ENCODE assay signal across 9 mouse cellular contexts in the genomic region with DNA sequence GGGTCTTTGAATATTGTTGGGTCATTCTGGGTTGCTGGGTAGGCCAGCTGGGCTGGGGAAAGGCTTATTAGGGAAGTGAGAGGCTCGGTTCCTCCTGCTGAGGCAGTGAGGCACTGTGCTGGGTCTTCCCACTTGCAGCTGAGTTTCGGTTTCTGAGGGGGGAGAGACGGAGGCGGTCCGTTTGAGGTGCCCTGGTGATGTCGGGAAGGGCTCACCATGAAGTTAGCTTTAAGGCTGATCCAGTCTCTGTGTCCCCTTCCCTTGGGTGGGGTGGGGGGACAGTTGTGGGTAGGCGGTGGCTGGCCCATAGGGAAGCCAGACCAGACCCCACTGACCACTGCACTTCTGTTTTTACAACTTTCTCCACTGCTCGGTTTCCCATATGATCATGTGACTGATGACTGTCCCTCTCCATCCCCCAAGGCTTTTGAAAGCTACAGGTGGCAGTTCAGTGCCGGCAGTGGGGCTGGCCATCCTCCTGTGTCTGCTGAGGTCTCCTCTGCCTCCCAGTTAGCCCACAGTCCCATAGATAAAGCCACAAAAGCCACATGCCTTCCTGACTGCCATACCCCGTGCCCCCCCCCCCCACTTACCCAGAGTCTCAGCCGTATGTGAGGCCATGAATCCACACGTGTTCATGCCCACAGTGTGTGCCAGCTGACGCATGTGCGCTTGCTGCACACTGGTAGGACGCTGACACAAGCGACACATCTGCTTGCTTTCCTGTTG. TPM values are rescaled to one million over a fixed set of nuclear protein-coding genes. Genes with fewer than 3 reads are reported as not detected.
DNase-seq lines count a peak whose midpoint lies in the region; ATAC-seq and TF ChIP-seq lines count a peak whose summit lies in the region.
"Had no signal": no experiment of that assay in that cellular context is flagged by ENCODE, and none has a peak within 500 bp of the region (broad histone marks: within the 10 kb centered on the region; RNA-seq: fewer than 3 reads in every experiment).

No protein-coding gene starts in this region.

- no peak overlapping the region for H3K9ac ChIP-seq in embryonic facial prominence, embryonic 14.5 days (ENCODE audit: low read depth, low read length)
- peak overlapping the region; percentile 40 for H3K9ac ChIP-seq in liver, embryonic 16.5 days (ENCODE audit: low read depth, low read length)
- H3K9ac ChIP-seq in stomach, postnatal 0 days (ENCODE audit: low read length), result peak overlapping the region; percentile 18; the same call in 1 of the 2 replicates
- H3K9ac ChIP-seq: lung, embryonic 15.5 days had no signal

- no peak overlapping the region for H3K4me3 ChIP-seq in kidney, adult 2 months (ENCODE audit: insufficient read depth, low read depth, low read length)
- H3K4me3 ChIP-seq in G1E (ENCODE audit: low read depth, low read length), result peak overlapping the region; percentile 42; the same call in 1 of the 2 replicates
- no peak overlapping the region for H3K4me3 ChIP-seq in embryonic facial prominence, embryonic 14.5 days (ENCODE audit: low read depth, low read length)
- peak overlapping the region; percentile 26; the same call in 1 of the 2 replicates for H3K4me3 ChIP-seq in liver, embryonic 16.5 days (ENCODE audit: low read depth, low read length)
- peak overlapping the region; percentile 10; the same call in 1 of the 2 replicates for H3K4me3 ChIP-seq in stomach, postnatal 0 days (ENCODE audit: low read depth, low read length)
- H3K4me3 ChIP-seq: lung, embryonic 15.5 days had no signal

- H3K27ac ChIP-seq in kidney, adult 2 months (ENCODE audit: insufficient read depth, low read depth, low read length), result no peak overlapping the region
- no peak overlapping the region for H3K27ac ChIP-seq in embryonic facial prominence, embryonic 14.5 days (replicated peaks; ENCODE audit: low read depth, low read length)
- H3K27ac ChIP-seq in liver, embryonic 16.5 days (ENCODE audit: low read length), result peak overlapping the region; percentile 39; the same call in 1 of the 2 replicates
- no peak overlapping the region for H3K27ac ChIP-seq in stomach, postnatal 0 days (replicated peaks)
- H3K27ac ChIP-seq: lung, embryonic 15.5 days had no signal

- no peak for TF ChIP-seq CTCF in kidney, adult 2 months (conservative IDR thresholded peaks at IDR 0.05; ENCODE audit: insufficient read depth, insufficient read length, low read depth, low read length)
- TF ChIP-seq CTCF in G1E (IDR thresholded peaks at IDR 0.05; ENCODE audit: low read depth, low read length), result no peak
- no peak for TF ChIP-seq CTCF in stomach, postnatal 0 days (IDR thresholded peaks at IDR 0.05; ENCODE audit: low read depth)

- peaks cover 2% of the 10 kb centered on the region for H3K9me3 ChIP-seq in G1E (replicated peaks)
- H3K9me3 ChIP-seq in embryonic facial prominence, embryonic 14.5 days (ENCODE audit: control insufficient read depth, low read length), result no peaks in the 10 kb centered on the region
- H3K9me3 ChIP-seq in liver, embryonic 16.5 days (replicated peaks; ENCODE audit: control insufficient read depth, low read length), result no peaks in the 10 kb centered on the region
- H3K9me3 ChIP-seq in stomach, postnatal 0 days (ENCODE audit: control insufficient read depth, low read length), result no peaks in the 10 kb centered on the region
- H3K9me3 ChIP-seq: lung, embryonic 15.5 days had no signal

- DNase-seq in kidney, adult 2 months, result peak; percentile 28
- DNase-seq in kidney, adult 11 months, result no peak
- DNase-seq in G1E (ENCODE audit: low spot score), result no peak
- no peak for DNase-seq in embryonic facial prominence, embryonic 14.5 days (ENCODE audit: low spot score)
- DNase-seq in stomach, postnatal 0 days (ENCODE audit: low spot score), result no peak
- DNase-seq in embryo, embryonic 9.5 days (ENCODE audit: extremely low spot score), result no peak
- DNase-seq in layer of hippocampus, adult 9-10 months (ENCODE audit: low spot score), result no peak

- no peak for ATAC-seq in G1E (ENCODE audit: extremely low read depth, insufficient number of reproducible peaks, low FRiP score, poor library complexity, severe bottlenecking)
- no peak for ATAC-seq in embryonic facial prominence, embryonic 14.5 days (ENCODE audit: low read depth)
- ATAC-seq in liver, embryonic 16.5 days (ENCODE audit: low read depth), result no peak
- ATAC-seq in stomach, postnatal 0 days (ENCODE audit: low FRiP score, low TSS enrichment), result no peak

- 44% methylated on average over 16 of the region's 16 CpGs for WGBS in kidney, adult 2 months
- 68% methylated on average over 14 of the region's 16 CpGs for WGBS in embryonic facial prominence, embryonic 14.5 days
- WGBS in liver, embryonic 16.5 days (ENCODE audit: insufficient replicate concordance), result 15% methylated on average over 16 of the region's 16 CpGs
- WGBS in stomach, postnatal 0 days, result 60% methylated on average over 16 of the region's 16 CpGs

- no peaks in the 10 kb centered on the region; the same call in 1 of the 2 replicates for H3K36me3 ChIP-seq in kidney, adult 2 months (ENCODE audit: control insufficient read depth, insufficient read depth, low read length)
- peaks cover 36% of the 10 kb centered on the region for H3K36me3 ChIP-seq in G1E (replicated peaks)
- peaks cover 42% of the 10 kb centered on the region for H3K36me3 ChIP-seq in embryonic facial prominence, embryonic 14.5 days (ENCODE audit: control insufficient read depth, insufficient read depth, low read length)
- H3K36me3 ChIP-seq in liver, embryonic 16.5 days (ENCODE audit: control insufficient read depth, insufficient read depth), result peaks cover 2% of the 10 kb centered on the region; the same call in 1 of the 2 replicates
- H3K36me3 ChIP-seq in stomach, postnatal 0 days (ENCODE audit: control insufficient read depth, insufficient read depth, low read length), result peaks cover 15% of the 10 kb centered on the region; the same call in 1 of the 2 replicates

- no peak for TF ChIP-seq EP300 in stomach, postnatal 0 days (optimal IDR thresholded peaks at IDR 0.05)

- H3K27me3 ChIP-seq in kidney, adult 2 months (replicated peaks; ENCODE audit: control insufficient read depth, insufficient read depth, low read length), result no peaks in the 10 kb centered on the region
- peaks cover 25% of the 10 kb centered on the region for H3K27me3 ChIP-seq in G1E (ENCODE audit: insufficient read depth, low read length)
- H3K27me3 ChIP-seq in embryonic facial prominence, embryonic 14.5 days (replicated peaks; ENCODE audit: control insufficient read depth, insufficient read depth, low read length), result no peaks in the 10 kb centered on the region
- H3K27me3 ChIP-seq in liver, embryonic 16.5 days (ENCODE audit: control insufficient read depth, insufficient read depth, low read depth, low read length), result peaks cover 14% of the 10 kb centered on the region
- no peaks in the 10 kb centered on the region for H3K27me3 ChIP-seq in stomach, postnatal 0 days (ENCODE audit: control insufficient read depth, insufficient read depth, low read length)
- H3K27me3 ChIP-seq: lung, embryonic 15.5 days had no signal

- H3K4me2 ChIP-seq in embryonic facial prominence, embryonic 14.5 days (ENCODE audit: low read depth, low read length), result peak overlapping the region; percentile 11; the same call in 1 of the 2 replicates
- H3K4me2 ChIP-seq in liver, embryonic 16.5 days (ENCODE audit: low read depth, low read length), result peak overlapping the region; percentile 25
- peak overlapping the region; percentile 25; the same call in 1 of the 2 replicates for H3K4me2 ChIP-seq in stomach, postnatal 0 days (replicated peaks; ENCODE audit: low read depth)
- H3K4me2 ChIP-seq: lung, embryonic 15.5 days had no signal

- TF ChIP-seq POLR2A in kidney, adult 2 months (IDR thresholded peaks at IDR 0.05; ENCODE audit: low read depth, low read length), result no peak

- peaks cover 10% of the 10 kb centered on the region; the same call in 1 of the 2 replicates for H3K4me1 ChIP-seq in kidney, adult 2 months (ENCODE audit: control insufficient read depth, insufficient read depth, low read length)
- H3K4me1 ChIP-seq in G1E (ENCODE audit: insufficient read depth, low read depth, low read length), result peaks cover 36% of the 10 kb centered on the region
- H3K4me1 ChIP-seq in embryonic facial prominence, embryonic 14.5 days (ENCODE audit: control insufficient read depth, insufficient read depth, low read length), result peaks cover 7% of the 10 kb centered on the region; the same call in 1 of the 2 replicates
- peaks cover 21% of the 10 kb centered on the region for H3K4me1 ChIP-seq in liver, embryonic 16.5 days (ENCODE audit: control insufficient read depth, low read depth, low read length)
- peaks cover under 1% of the 10 kb centered on the region; the same call in 1 of the 2 replicates for H3K4me1 ChIP-seq in stomach, postnatal 0 days (replicated peaks; ENCODE audit: control insufficient read depth, insufficient read depth)

RNA-seq across cellular contexts. Expression of a gene that starts 2.2 kb away (rescaled TPM):
- polyA plus RNA-seq in kidney, adult 2 months (2012; rRNA removed), result 184 and 195 TPM in 2 replicates
- 45.8 and 46.0 TPM in 2 replicates for total RNA-seq in G1E (2014; fragmentation: Nextera tagmentation)
- total RNA-seq in G1E (2017), result 52.4 and 65.8 TPM in 2 replicates
- polyA plus RNA-seq in G1E (2012), result 13.2 and 21.1 TPM in 2 replicates
- polyA plus RNA-seq in embryonic facial prominence, embryonic 14.5 days (2014; fragmentation: Nextera tagmentation; extraction: Ambion mirVana), result 121 and 129 TPM in 2 replicates
- polyA plus RNA-seq in liver, embryonic 16.5 days (2015; fragmentation: Nextera tagmentation; extraction: Ambion mirVana), result 103 and 118 TPM in 2 replicates
- 126 and 142 TPM in 2 replicates for polyA plus RNA-seq in stomach, postnatal 0 days (2015; fragmentation: Nextera tagmentation; extraction: Ambion mirVana)

RNA-seq across cellular contexts. Expression of a gene that starts 15.2 kb away (rescaled TPM):
- polyA plus RNA-seq in kidney, adult 2 months (2012; rRNA removed), result 18.9 and 20.4 TPM in 2 replicates
- not detected in 2 replicates for total RNA-seq in G1E (2014; fragmentation: Nextera tagmentation)
- total RNA-seq in G1E (2017), result 0.05 TPM in 1 of 2 replicates, not detected in the other
- 0.08 and 0.16 TPM in 2 replicates for polyA plus RNA-seq in G1E (2012)
- 6.8 and 10.7 TPM in 2 replicates for polyA plus RNA-seq in embryonic facial prominence, embryonic 14.5 days (2014; fragmentation: Nextera tagmentation; extraction: Ambion mirVana)
- polyA plus RNA-seq in liver, embryonic 16.5 days (2015; fragmentation: Nextera tagmentation; extraction: Ambion mirVana), result 0.20 and 0.34 TPM in 2 replicates
- polyA plus RNA-seq in stomach, postnatal 0 days (2015; fragmentation: Nextera tagmentation; extraction: Ambion mirVana), result 2.0 and 2.9 TPM in 2 replicates

RNA-seq across cellular contexts. Expression of a gene that starts 24.5 kb away (rescaled TPM):
- 1,128 and 1,486 TPM in 2 replicates for polyA plus RNA-seq in kidney, adult 2 months (2012; rRNA removed)
- total RNA-seq in G1E (2014; fragmentation: Nextera tagmentation) (205 TPM in 2 replicates), G1E (2017) (55.3 and 55.9 TPM in 2 replicates)
- polyA plus RNA-seq in G1E (2012), result 230 and 231 TPM in 2 replicates
- 190 and 194 TPM in 2 replicates for polyA plus RNA-seq in embryonic facial prominence, embryonic 14.5 days (2014; fragmentation: Nextera tagmentation; extraction: Ambion mirVana)
- 454 and 500 TPM in 2 replicates for polyA plus RNA-seq in liver, embryonic 16.5 days (2015; fragmentation: Nextera tagmentation; extraction: Ambion mirVana)
- polyA plus RNA-seq in stomach, postnatal 0 days (2015; fragmentation: Nextera tagmentation; extraction: Ambion mirVana), result 189 and 200 TPM in 2 replicates

RNA-seq across cellular contexts. Expression of a gene that starts 37.6 kb away (rescaled TPM):
- polyA plus RNA-seq in kidney, adult 2 months (2012; rRNA removed), result 14.9 and 16.0 TPM in 2 replicates
- total RNA-seq in G1E (2014; fragmentation: Nextera tagmentation) (27.3 and 37.6 TPM in 2 replicates), G1E (2017) (72.3 and 76.1 TPM in 2 replicates)
- polyA plus RNA-seq in G1E (2012), result 23.5 and 27.8 TPM in 2 replicates
- polyA plus RNA-seq in embryonic facial prominence, embryonic 14.5 days (2014; fragmentation: Nextera tagmentation; extraction: Ambion mirVana), result 6.0 and 6.6 TPM in 2 replicates
- 28.0 and 32.9 TPM in 2 replicates for polyA plus RNA-seq in liver, embryonic 16.5 days (2015; fragmentation: Nextera tagmentation; extraction: Ambion mirVana)
- 5.4 and 6.5 TPM in 2 replicates for polyA plus RNA-seq in stomach, postnatal 0 days (2015; fragmentation: Nextera tagmentation; extraction: Ambion mirVana)

RNA-seq across cellular contexts. Expression of a gene that starts 39.1 kb away (rescaled TPM):
- polyA plus RNA-seq in kidney, adult 2 months (2012; rRNA removed), result 2.6 and 3.4 TPM in 2 replicates
- not detected in 2 replicates for total RNA-seq in G1E (2014; fragmentation: Nextera tagmentation)
- 0.16 TPM in 1 of 2 replicates, not detected in the other for total RNA-seq in G1E (2017)
- polyA plus RNA-seq in G1E (2012), result not detected in 2 replicates
- polyA plus RNA-seq in embryonic facial prominence, embryonic 14.5 days (2014; fragmentation: Nextera tagmentation; extraction: Ambion mirVana), result 7.1 and 7.8 TPM in 2 replicates
- 2.1 and 2.2 TPM in 2 replicates for polyA plus RNA-seq in liver, embryonic 16.5 days (2015; fragmentation: Nextera tagmentation; extraction: Ambion mirVana)
- polyA plus RNA-seq in stomach, postnatal 0 days (2015; fragmentation: Nextera tagmentation; extraction: Ambion mirVana), result 5.1 and 5.9 TPM in 2 replicates

Comparison
In these comparisons a context has a peak if more than half of its experiments do, and no peak if none do; other contexts are left out.
1. H3K4me3 ChIP-seq: peak in G1E (single experiment), liver, embryonic 16.5 days (single experiment) and stomach, postnatal 0 days (single experiment); none in kidney, adult 2 months (single experiment) and embryonic facial prominence, embryonic 14.5 days (single experiment).
2. Peak in every context shown above with its lines, with median percentiles within 50 percentile points of each other: H3K4me2 ChIP-seq.